Mouse (Mus musculus): Measurements from ENCODE around the gene Psd4. TPM values are rescaled to one million over a fixed set of nuclear protein-coding genes. Genes with fewer than 3 reads are reported as not detected.
A peak's percentile ranks its signal among the peaks of the same experiment; 100 is the strongest.

Gene Psd4
- polyA plus RNA-seq (2015; fragmentation: Nextera tagmentation; extraction: Ambion mirVana), result 0.96 and 1.1 TPM in 2 replicates

GRCm38 (mm10) chr2:24367030-24367894, at the start of gene Psd4:
Psd4 (plus strand) TSS chr2:24367580.
- Histone ChIP-seq H3K27ac (replicated peaks) (no peak within 1 kb of the TSS), H3K9ac (peak within 1 kb of the TSS; percentile 72)

DNA sequence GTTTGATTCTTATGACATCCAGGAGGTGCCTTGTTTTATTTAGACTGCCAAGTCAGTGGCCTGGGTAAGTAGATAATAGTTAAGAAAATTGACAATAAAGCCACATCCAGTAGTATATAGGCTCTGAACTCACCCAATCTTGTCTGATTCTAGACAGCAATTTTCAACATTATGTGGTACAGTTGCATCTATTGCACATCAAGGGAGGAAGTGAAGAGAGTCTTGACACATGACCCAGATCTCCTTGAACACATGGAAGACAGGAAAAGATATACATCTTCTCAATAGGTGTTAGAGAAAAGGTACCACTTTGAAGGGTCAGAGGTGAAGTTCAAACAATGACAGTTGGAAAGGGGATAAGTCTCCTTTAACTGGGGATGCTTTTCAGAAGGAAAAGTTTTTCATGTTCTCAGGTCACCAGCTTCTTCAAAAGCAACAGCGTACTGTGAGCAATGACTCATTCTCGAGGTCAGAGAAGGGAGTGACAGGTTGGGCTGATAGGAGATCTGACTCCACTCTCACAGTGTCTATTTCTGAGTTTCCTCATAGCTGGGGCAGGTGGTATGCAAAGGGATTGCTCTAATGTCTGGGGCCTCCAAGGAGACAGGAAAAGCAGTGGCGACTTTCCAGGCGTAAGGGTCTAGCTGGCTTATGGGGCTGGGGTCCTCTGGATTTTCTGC, 49.3 kb upstream of the Psd4 start:
- ATAC-seq (ENCODE audit: extremely low read depth, insufficient number of reproducible peaks, low FRiP score, low TSS enrichment), result no peak

More at GRCm38 (mm10) chr2:24367030-24367894, at the start of gene Psd4:
- 4% methylated on average over 47 of the region's 47 CpGs for WGBS
- H3K4me2 ChIP-seq, result peak within 1 kb of the TSS; percentile 72
- H3K4me3 ChIP-seq, result peak within 1 kb of the TSS; percentile 47
- H3K4me1 ChIP-seq, result peaks cover 5% of the 10 kb centered on the region
- no peaks in the 10 kb centered on the region for H3K36me3 ChIP-seq
- peak; percentile 70; the same call in 1 of the 2 replicates for ATAC-seq (ENCODE audit: extremely low read depth, insufficient number of reproducible peaks, low FRiP score, low TSS enrichment)
- peaks cover 24% of the 10 kb centered on the region for H3K27me3 ChIP-seq (replicated peaks)
- H3K9me3 ChIP-seq, result no peaks in the 10 kb centered on the region

GRCm38 (mm10) chr2:24335333-24335732, 32.0 kb upstream of the Psd4 start:
- H3K4me1 ChIP-seq, result peaks cover 8% of the 10 kb centered on the region; the same call in 1 of the 2 replicates
- 38% methylated on average over 3 of the region's 3 CpGs for WGBS
- no peaks in the 10 kb centered on the region for H3K27me3 ChIP-seq (replicated peaks)
- no peak overlapping the region for H3K27ac ChIP-seq (replicated peaks)
- no peaks in the 10 kb centered on the region for H3K36me3 ChIP-seq
- H3K9ac ChIP-seq, result no peak overlapping the region
- no peak overlapping the region for H3K4me2 ChIP-seq
- no peak overlapping the region for H3K4me3 ChIP-seq
- H3K9me3 ChIP-seq, result no peaks in the 10 kb centered on the region
- no peak for ATAC-seq (ENCODE audit: extremely low read depth, insufficient number of reproducible peaks, low FRiP score, low TSS enrichment)

More for the DNA sequence above, 49.3 kb upstream of the Psd4 start:
- Histone ChIP-seq H3K27me3 (replicated peaks) (no peaks in the 10 kb centered on the region), H3K9me3 (no peaks in the 10 kb centered on the region), H3K4me2 (no peak overlapping the region), H3K36me3 (no peaks in the 10 kb centered on the region), H3K4me3 (no peak overlapping the region), H3K9ac (no peak overlapping the region), H3K4me1 (no peaks in the 10 kb centered on the region), H3K27ac (replicated peaks) (no peak overlapping the region)
- WGBS, result 51% methylated on average over 4 of the region's 4 CpGs

DNA sequence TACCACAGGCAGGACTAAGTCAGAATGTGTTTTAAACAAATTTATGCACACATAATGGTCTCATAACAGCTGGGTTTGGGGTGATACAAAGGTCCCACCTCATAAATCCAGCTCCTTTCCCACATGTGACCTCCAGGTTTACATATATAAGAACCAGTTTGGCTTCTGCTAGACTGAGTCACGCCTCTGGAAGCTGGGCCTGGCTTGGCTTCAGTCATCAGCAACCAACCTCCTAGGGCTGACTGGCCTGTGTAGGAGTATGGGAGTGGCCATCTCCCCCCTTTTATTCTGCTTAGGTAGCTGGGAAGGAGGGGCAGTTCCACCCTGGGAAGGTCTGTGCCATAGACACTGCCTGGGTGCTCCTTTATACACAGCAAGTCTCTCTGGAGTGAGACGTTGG, 30.8 kb upstream of the Psd4 start, which contains the start of gene Il1rn:
TSS of gene Il1rn (plus strand) at position 309 of the 400 bp plus-strand sequence.
- peaks cover 8% of the 10 kb centered on the region; the same call in 1 of the 2 replicates for H3K4me1 ChIP-seq
- ATAC-seq (ENCODE audit: extremely low read depth, insufficient number of reproducible peaks, low FRiP score, low TSS enrichment), result no peak
- no peaks in the 10 kb centered on the region for H3K36me3 ChIP-seq
- H3K9me3 ChIP-seq, result no peaks in the 10 kb centered on the region
- no peak within 1 kb of the TSS for H3K27ac ChIP-seq (replicated peaks)
- H3K9ac ChIP-seq, result no peak within 1 kb of the TSS
- H3K4me3 ChIP-seq, result no peak within 1 kb of the TSS
- no peaks in the 10 kb centered on the region for H3K27me3 ChIP-seq (replicated peaks)
- H3K4me2 ChIP-seq, result no peak within 1 kb of the TSS
- WGBS, result 72% methylated on average over 2 of the region's 2 CpGs

DNA sequence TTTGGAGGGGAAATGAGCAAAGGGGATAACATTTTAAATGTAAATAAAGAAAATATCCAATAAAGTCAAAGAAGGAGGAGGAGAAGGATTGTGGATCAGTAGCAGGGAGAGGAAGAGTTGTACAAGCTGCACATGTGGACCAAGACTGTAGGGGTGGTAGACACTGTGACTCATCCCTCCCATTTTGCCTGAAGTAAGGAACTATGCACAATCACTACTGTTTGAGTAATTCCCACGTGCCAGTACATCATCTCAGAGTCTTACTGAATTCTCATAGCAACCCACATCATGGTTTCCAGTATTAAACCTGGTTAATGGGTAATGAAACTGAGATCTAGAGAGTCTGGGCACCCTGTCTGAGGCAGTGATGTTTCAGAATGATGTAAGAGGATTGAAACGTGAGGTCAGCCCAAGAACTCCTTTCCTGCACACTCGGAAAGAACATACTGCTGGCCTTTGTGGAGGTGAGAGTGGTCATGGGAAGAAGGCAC, 25.9 kb upstream of the Psd4 start:
- no peaks in the 10 kb centered on the region for H3K4me1 ChIP-seq
- H3K9ac ChIP-seq, result no peak overlapping the region
- H3K27me3 ChIP-seq (replicated peaks), result no peaks in the 10 kb centered on the region
- H3K4me3 ChIP-seq, result no peak overlapping the region
- no peaks in the 10 kb centered on the region for H3K36me3 ChIP-seq
- H3K9me3 ChIP-seq, result no peaks in the 10 kb centered on the region
- ATAC-seq (ENCODE audit: extremely low read depth, insufficient number of reproducible peaks, low FRiP score, low TSS enrichment), result no peak
- no peak overlapping the region for H3K4me2 ChIP-seq
- 52% methylated on average over 3 of the region's 3 CpGs for WGBS
- H3K27ac ChIP-seq (replicated peaks), result no peak overlapping the region

DNA sequence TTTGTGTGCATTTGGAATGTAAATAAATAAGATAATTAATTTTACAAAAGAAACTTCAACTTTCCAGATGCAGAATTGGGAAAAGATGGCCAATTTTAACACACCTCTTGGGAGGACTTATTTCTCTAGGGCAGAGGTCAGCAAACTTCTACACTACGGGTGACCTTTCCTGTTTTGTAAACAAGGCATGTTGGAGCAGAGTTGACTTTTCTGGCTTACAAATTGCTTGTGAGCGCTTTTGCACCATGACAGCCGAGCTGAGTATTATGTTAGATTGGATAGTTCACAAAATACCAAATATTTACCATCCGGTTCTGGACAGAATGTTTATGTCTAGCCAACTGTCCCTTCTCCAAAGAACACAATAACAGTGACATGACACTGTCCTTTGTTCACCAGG, 22.8 kb upstream of the Psd4 start:
- WGBS, result 78% methylated on average over 4 of the region's 4 CpGs
- Histone ChIP-seq H3K9me3 (no peaks in the 10 kb centered on the region), H3K27me3 (replicated peaks) (no peaks in the 10 kb centered on the region), H3K4me1 (no peaks in the 10 kb centered on the region), H3K4me3 (no peak overlapping the region), H3K4me2 (no peak overlapping the region), H3K9ac (no peak overlapping the region), H3K36me3 (no peaks in the 10 kb centered on the region), H3K27ac (replicated peaks) (no peak overlapping the region)
- ATAC-seq (ENCODE audit: extremely low read depth, insufficient number of reproducible peaks, low FRiP score, low TSS enrichment), result no peak

- ATAC-seq (ENCODE audit: extremely low read depth, insufficient number of reproducible peaks, low FRiP score, low TSS enrichment), result no peak
- Histone ChIP-seq H3K4me2 (no peak overlapping the region), H3K4me1 (no peaks in the 10 kb centered on the region), H3K9ac (no peak overlapping the region), H3K4me3 (no peak overlapping the region), H3K36me3 (no peaks in the 10 kb centered on the region), H3K27me3 (replicated peaks) (no peaks in the 10 kb centered on the region), H3K9me3 (no peaks in the 10 kb centered on the region), H3K27ac (replicated peaks) (no peak overlapping the region)
- 81% methylated on average over 8 of the region's 8 CpGs for whole genome bisulfite sequencing
Measured at GRCm38 (mm10) chr2:24345056-24345455, 22.3 kb upstream of the Psd4 start.

DNA sequence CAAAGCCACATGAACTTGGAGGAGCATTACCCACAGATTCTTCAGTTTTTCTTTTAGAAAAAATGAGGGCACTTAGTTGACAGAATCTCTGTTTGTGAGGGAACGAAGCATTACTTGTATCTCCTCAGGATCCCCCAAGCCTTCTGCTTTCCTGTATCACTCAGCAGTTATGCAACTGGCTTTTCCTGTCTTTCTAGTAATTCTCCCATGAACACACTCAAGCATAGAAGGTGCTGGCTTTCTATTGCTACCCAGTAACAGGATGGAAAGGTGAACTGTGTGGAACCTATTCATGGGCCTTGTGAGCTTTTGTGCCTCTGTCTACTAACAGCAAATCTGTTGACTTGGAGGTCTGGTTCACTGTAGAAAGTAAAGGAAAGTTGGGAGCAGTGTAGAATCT, 19.5 kb upstream of the Psd4 start:
- Histone ChIP-seq H3K9me3 (no peaks in the 10 kb centered on the region), H3K4me3 (no peak overlapping the region), H3K9ac (no peak overlapping the region), H3K4me1 (no peaks in the 10 kb centered on the region), H3K27me3 (replicated peaks) (no peaks in the 10 kb centered on the region), H3K36me3 (no peaks in the 10 kb centered on the region), H3K4me2 (no peak overlapping the region), H3K27ac (replicated peaks) (no peak overlapping the region)
- no peak for ATAC-seq (ENCODE audit: extremely low read depth, insufficient number of reproducible peaks, low FRiP score, low TSS enrichment)
- 74% methylated on average over 1 of the region's 1 CpGs for WGBS

DNA sequence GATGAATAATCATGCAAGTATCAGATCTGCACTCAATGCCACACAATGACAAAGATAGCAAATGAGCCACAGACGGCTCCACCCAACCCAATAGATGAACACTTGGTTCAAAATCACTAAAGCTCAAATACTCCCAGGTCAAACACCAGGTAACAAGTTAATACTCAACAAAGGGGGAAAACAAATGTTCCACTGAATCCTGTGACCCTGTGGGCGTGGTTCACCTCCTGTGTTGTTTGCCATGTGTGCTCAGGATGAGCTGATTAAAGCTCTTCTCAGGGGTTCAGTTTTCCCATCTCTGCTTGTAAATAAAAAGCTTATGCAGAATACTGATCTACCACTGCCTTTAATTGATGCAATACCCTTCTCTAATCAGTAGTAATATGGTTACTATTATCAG, 16.2 kb upstream of the Psd4 start:
- 75% methylated on average over 2 of the region's 2 CpGs for WGBS
- Histone ChIP-seq H3K9me3 (no peaks in the 10 kb centered on the region), H3K4me2 (no peak overlapping the region), H3K4me3 (no peak overlapping the region), H3K27ac (replicated peaks) (no peak overlapping the region), H3K36me3 (no peaks in the 10 kb centered on the region), H3K9ac (no peak overlapping the region), H3K4me1 (no peaks in the 10 kb centered on the region), H3K27me3 (replicated peaks) (no peaks in the 10 kb centered on the region)
- no peak for ATAC-seq (ENCODE audit: extremely low read depth, insufficient number of reproducible peaks, low FRiP score, low TSS enrichment)

GRCm38 (mm10) chr2:24353042-24353441, 14.3 kb upstream of the Psd4 start:
- no peak overlapping the region for H3K4me2 ChIP-seq
- no peaks in the 10 kb centered on the region for H3K36me3 ChIP-seq
- H3K9ac ChIP-seq, result no peak overlapping the region
- no peaks in the 10 kb centered on the region for H3K4me1 ChIP-seq
- H3K4me3 ChIP-seq, result no peak overlapping the region
- H3K9me3 ChIP-seq, result no peaks in the 10 kb centered on the region
- WGBS, result 89% methylated on average over 2 of the region's 2 CpGs
- H3K27ac ChIP-seq (replicated peaks), result no peak overlapping the region
- ATAC-seq (ENCODE audit: extremely low read depth, insufficient number of reproducible peaks, low FRiP score, low TSS enrichment), result no peak
- no peaks in the 10 kb centered on the region for H3K27me3 ChIP-seq (replicated peaks)

- no peaks in the 10 kb centered on the region for H3K4me1 ChIP-seq
- no peaks in the 10 kb centered on the region for H3K9me3 ChIP-seq
Measured at GRCm38 (mm10) chr2:24357642-24358041, 9.7 kb upstream of the Psd4 start.

More at GRCm38 (mm10) chr2:24357642-24358041, 9.7 kb upstream of the Psd4 start:
- Histone ChIP-seq H3K4me2 (no peak overlapping the region), H3K9ac (no peak overlapping the region), H3K36me3 (no peaks in the 10 kb centered on the region), H3K4me3 (no peak overlapping the region), H3K27ac (replicated peaks) (no peak overlapping the region), H3K27me3 (replicated peaks) (0 out of 2 replicates have a peak, but pooled peaks cover under 1% of the 10 kb centered on the region)
- WGBS, result 4% methylated on average over 1 of the region's 1 CpGs
- ATAC-seq (ENCODE audit: extremely low read depth, insufficient number of reproducible peaks, low FRiP score, low TSS enrichment), result no peak

Data from heart, embryonic 13.5 days (tissue).